Mouse (Mus musculus): ENCODE data around the gene Slc9a3.

Slc9a3 gene

DNA sequence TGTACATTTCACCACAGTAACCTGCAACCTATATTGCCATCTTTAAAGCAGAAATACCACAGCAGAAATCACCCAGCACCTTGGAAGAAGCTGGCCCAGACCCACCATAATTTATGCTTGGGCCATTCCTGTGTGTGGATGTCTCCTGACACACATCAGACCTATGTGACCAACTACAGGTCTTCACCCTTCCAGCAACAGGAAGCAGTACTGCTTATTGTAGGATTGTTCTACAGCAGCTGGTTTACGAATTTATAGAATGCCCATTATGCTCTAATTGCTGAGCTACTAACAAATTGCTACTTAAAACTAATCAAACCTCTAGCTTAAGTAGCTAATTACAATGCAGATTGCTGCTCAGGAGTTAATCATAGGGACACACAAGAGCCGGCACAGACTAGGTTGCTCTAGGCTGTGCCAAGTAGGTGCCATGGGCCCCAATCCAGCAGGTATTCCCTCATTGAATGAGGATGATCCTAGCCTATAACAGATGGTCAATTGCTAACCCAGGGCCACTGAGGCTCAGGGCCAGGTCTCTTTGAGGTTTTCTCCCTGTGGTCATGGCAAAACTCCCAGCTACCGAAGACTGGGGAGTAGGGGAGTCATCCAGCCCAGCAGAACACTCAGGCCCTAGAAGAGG, 24.8 kb downstream of the Slc9a3 start:
- DNase-seq: peak; percentile 78 to 88

DNA sequence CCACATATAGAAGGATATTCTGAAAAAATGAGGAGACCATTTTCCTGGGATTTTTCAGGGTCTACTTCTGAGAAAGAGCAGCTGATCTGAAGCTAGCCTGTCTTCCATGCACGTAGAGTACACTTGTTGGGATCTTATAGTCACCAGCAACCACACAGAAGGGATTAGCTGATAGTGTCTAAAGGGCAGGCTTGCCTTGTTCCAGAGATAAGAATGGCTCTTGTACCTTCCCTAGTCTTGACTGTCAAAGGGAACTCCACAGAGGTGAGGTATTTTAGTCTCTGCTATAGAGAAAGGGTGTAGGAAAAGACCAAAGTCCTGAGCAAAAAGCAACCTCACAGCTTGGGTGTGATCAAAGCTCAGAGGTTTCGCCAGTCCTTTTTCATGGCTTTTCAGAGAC, 26.1 kb downstream of the Slc9a3 start:
- DNase-seq: no peak

DNA sequence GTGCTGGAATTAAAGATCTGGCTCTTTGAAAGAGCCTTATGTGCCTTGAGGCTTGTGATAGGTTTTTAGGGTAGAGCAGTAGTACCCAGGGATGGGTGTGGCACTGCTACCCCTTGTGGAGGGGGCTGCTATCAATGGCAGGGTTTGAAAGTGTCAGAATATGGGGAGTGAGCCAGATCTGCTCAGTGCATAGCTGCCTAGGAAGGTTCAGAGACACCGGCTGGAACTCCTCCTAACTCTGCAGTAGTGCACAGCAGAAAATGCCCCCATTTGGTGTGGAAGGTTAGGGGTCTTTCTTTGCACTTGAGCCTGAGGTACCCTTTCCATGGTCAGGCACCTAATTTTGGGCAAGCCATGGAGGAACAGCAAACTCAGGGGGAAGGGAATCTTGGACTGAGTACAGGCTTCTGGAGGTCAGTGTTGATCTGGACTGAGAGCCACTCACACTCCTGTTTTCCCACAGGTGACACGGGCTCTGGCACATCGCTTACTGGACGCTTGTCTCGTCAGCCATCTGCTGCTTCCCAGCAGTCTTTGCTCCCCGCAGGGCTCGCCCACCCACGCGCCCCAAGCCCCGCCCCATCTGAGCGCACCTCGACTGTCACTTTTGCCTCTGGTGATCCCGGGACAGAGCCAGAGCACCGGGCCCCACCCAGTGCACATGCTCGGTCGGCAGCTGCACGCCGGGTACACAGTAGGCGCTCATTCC, 45.2 kb downstream of the Slc9a3 start:
- DNase-seq: peak; percentile 64 to 65

DNA sequence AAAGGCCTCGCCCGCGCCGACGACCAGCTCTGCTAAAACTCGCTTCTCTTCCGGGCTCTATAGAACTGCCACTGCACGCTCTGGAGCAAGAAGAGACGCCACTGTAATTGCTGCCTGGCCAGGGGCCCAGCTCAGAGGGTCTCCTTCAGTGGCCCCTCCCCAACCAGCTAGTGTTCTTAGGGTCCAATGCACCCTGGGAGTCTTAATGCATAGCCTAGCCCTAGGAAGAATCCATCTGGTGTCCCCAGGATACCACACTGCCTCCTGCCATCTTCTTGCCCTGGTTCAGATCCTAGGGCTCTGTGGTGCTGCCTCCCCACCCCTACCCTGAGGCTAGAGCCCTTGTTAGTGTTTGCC, 45.8 kb downstream of the Slc9a3 start:
- DNase-seq: no peak

DNA sequence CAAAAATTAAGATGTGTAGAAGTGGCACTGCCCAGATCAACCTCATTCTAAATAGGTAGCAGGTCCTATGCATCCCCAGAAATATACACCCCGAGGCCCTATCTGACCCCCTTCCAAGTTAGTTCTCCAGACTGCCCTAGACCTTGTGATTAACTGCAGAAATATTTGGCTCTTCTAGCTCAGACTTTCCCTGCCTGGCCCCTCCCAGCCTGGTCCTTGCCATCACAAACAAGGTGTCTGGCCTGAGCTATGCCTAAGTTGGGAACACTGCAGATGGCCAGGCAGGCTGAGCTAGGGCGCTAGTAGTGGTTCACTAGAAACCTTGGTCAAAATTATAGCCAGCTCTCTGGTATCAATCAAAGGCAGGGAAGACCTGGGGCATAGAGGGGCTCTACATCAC, 46.2 kb downstream of the Slc9a3 start:
- no peak for DNase-seq

DNA sequence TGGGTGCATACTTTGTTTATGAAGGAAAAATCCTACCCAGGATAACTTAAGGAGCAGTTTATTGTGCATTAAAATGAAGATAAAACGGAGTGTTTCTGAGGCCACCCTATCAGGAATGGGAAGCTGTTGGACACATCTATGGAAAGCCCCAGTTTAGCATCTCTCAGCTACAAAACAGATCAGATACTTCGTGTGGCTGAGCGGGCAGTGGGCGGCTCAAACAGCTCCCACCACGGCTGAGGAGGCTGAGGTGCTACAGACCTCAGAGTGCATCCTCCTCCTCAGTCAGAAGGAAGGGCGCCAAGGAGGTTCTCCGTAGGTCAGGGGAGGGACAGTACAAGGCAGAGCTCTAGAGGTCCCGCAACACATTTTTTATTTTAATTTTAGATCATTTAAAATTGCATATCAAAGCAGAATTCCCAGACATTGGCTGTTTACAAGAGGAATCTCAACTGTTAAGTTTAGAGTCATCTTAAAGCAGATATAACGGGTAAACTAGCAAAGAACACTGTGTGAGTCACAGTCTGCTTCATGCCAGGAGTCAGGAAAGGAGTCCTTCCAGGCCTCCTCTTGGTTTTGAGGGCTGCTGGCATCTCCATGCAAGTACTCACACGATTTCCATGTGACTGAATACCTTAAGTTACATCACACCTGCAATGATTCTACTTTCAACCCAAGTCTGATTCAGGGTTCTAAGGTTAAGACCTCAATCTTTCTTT, 48.3 kb downstream of the Slc9a3 start:
- no peak for DNase-seq

DNA sequence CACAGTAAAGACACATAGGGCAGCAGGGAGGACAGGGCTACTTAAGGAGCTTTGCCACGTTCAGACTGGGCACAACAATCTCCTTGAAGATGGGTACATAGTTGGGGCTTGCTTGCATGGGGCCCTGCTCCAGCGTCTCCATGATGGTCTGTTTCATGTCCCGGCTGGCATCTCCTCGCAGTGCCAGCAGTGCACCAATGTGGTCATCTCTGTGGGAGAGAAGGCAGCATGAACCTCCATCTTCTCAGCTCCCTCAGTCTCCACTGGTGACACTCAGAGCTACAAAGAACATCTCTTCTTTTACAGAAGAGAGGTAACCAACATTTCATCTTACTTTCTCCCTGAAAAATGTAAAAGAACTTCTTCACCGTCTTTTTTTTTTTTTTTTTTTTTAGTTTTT, 50.8 kb downstream of the Slc9a3 start:
- no peak for DNase-seq

DNA sequence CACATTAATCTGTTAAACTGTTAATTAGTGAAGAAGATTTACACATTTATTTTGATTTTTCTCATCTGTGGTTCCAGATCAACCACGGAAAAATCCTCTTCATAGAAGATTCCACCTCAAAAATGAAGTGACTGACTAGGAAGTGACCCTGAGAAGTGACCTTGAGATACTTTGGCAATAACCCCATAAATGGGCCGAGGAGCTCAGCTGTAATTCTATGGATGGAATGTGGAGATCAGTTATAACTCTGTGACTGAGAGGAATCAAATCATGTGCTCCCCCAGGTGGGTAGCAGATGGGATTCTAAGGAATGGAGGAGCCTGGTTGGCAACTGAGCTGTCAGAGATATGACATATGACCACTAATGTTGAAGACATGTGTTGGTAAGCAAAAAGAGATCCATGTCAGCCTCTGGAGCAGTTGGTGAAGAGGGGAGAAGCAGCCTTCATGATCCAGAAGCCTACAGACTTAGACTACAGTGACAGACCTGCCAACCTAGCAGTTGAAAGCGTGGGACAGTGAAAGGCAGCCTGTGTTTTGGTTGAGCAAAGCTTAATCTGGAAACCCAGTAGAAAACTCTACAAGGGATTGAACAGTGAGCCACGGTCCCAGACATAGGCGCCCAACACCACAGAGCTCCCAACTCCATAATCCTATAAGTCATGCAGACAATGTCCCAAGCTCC, 61.9 kb downstream of the Slc9a3 start:
- DNase-seq: no peak

DNA sequence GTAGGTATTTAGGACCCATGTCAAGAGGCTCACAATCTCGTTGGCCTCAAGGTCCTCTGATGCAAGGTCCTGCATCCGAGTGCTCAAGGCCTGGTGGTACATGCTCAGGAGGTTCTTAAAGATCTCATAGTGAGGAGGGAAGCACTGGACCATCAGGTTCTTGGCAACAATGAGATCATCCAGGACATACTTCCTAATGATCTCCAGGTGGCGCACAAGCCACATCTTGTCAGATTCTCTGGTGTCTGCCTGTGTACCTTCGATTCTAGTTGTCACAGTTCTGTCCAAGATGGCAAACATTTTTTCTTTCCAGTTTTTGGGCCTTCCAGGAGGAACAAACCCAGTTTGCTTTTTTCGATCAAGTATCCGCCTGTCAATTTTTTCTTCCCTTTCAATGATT, 71.4 kb downstream of the Slc9a3 start:
- DNase-seq: peak; percentile 26 to 28

DNA sequence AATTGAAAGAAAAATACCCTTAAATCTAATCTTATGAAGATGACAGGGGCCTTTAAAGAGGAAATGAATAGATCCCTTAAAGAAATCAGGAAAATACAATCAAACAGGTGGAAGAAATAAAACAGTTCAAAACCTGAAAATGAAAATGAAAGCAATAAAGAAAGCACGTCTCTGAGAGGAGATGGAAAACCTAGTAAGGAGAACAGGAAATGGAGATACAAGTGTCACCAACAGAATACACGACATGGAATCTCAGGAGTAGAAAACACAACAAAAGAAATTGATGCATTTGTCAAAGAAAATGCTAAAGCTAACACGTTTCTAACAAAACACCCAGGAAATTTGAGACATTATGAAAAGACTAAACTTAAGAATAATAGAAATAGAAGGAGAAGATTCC, 75.2 kb downstream of the Slc9a3 start:
- no peak for DNase-seq

DNA sequence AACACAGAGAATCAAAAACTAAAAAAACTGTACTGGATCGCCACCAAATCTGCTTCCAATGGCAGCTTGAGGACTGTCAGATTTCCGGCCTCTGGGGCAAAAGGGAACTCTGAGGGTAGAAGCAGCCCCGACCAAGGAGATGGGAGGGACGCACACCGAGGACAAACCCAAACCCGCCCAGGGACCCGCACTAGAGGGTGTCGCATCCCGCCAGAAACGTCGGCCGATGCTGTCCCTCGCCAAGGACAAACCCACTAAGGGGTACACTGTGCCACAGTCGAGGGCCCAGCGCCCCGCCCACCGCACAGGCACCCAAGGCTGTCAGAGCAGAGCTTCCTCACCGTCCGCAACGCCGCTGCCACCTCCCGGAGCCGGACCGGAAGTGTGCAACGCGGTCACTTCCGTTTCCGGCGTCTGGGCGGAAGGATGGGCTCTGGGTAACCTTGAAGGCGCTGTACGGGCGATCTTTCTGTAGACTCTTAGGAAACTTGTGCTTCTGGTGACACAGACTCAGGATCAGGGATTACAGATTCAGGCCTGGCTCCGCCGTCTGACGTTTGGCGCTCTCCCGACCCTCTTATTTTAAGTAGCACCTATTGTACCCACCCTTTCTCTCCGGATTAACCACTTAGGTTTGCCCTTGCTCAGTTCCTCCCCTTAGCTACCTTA, 87.2 kb downstream of the Slc9a3 start, which contains the start of gene Exoc3:
Exoc3 (minus strand) TSS at position 416 of the 669 bp plus-strand sequence.
- DNase-seq: peak; percentile 93

DNA sequence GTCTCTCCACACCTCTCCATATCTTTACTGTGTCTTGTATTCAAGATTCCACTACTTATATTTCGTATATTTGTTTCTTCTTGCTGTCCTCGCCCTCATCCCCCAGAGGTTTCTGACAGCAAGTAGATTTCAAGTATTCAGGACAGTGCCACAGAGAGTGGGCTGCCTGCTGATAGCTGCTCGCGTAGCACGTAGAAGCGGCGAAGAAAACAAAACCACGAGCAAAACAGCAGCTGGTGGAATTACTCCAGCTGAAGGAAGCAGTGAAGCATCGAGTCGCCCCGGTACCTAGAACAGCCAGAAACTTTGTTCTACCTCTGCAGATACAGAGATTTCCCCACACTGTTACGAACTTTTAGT, 87.7 kb downstream of the Slc9a3 start:
- DNase-seq: peak in 1 of 2 experiments; percentile 41

DNA sequence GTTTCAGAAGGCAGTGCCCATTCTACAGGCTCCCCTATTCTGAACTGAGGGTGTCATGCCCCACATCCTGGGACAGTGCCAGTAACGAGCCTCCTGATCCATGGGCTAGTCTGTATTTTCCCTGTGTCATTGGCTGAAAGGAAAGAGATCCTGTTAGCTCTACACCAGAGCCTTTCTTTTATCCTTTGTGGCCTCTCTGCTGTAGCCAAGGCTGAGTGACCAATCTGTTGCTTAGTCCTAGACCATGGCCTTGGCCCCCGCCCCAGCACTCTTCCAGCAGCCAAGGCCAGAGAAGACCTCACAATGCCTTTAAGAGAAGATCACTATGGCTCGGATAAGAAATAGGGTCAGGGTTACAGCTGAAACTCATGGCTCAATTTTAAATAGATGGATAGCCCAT, 97.2 kb downstream of the Slc9a3 start:
- no peak for DNase-seq

Data from cerebellum, postnatal 14 days (tissue).